Mouse (Mus musculus) heart, embryonic 16.5 days (tissue): ENCODE measurements around the gene Mettl24. TPM values are rescaled to one million over a fixed set of nuclear protein-coding genes. Genes with fewer than 3 reads are reported as not detected.
"Not testable (repeated sequence)": the region's sequence is repeated elsewhere in the genome, so short reads cannot be mapped to it uniquely, and the experiment has no call there.

ENCODE experiments used
- ATAC-seq: fragments of 200-750 bp; cut with Nextera tagmentation; replicated peaks from 2 replicates; pipeline ENCODE4 v1.8.0; 2017; ENCODE audit warnings: moderate number of reproducible peaks; ENCODE audit not compliant: insufficient read depth, low FRiP score; ENCODE audit errors: extremely low read depth
- H3K27ac ChIP-seq: fragments of 300-500 bp; sonication (generic); 2 replicates; pipeline ENCODE4 v1.5.1; 2014; ENCODE audit warnings: mild to moderate bottlenecking, low read length, control low read depth, moderate library complexity
- H3K27me3 ChIP-seq: fragments of 300-500 bp; sonication (generic); 2 replicates; pipeline ENCODE4 v1.6.1; 2014; ENCODE audit warnings: low read length, mixed read lengths; ENCODE audit not compliant: control insufficient read depth, insufficient read depth
- H3K36me3 ChIP-seq: fragments of 300-500 bp; sonication (generic); 2 replicates; pipeline ENCODE4 v1.6.1; 2014; ENCODE audit not compliant: control insufficient read depth, insufficient read depth
- H3K4me1 ChIP-seq: fragments of 300-500 bp; sonication (generic); 2 replicates; pipeline ENCODE4 v1.6.1; 2014; ENCODE audit warnings: low read length, mixed read lengths; ENCODE audit not compliant: control insufficient read depth, insufficient read depth
- H3K4me2 ChIP-seq: fragments of 300-500 bp; sonication (generic); 2 replicates; pipeline ENCODE4 v1.6.1; 2014; ENCODE audit warnings: low read depth, mild to moderate bottlenecking, control low read depth, low read length
- H3K4me3 ChIP-seq: fragments of 300-500 bp; sonication (generic); 2 replicates; pipeline ENCODE4 v1.5.1; 2014; ENCODE audit warnings: mild to moderate bottlenecking, control low read depth, low read length
- H3K9ac ChIP-seq: fragments of 300-500 bp; sonication (generic); 2 replicates; pipeline ENCODE4 v1.6.1; 2014; ENCODE audit warnings: low read length, control low read depth
- H3K9me3 ChIP-seq: fragments of 300-500 bp; sonication (generic); replicated peaks from 2 replicates; pipeline ENCODE4 v1.6.1; 2016; ENCODE audit warnings: low read length; ENCODE audit not compliant: control insufficient read depth
- WGBS: fragments of 180-500 bp; shearing (Covaris S2); extraction: QIAGEN DNeasy Blood & Tissue Kit; methylation state at CpG from one replicate; pipeline ENCODE4 v1.1.7; 2014; 5-methylcytosine and 5-hydroxymethylcytosine counted together
- polyA plus RNA-seq: library from polyadenylated mRNA; unstranded; fragments of >200 nt; fragmentation: Nextera tagmentation; extraction: Ambion mirVana; gene quantifications from 2 replicates; pipeline ENCODE4 v1.2.1, GENCODE M21; 2015

Mettl24 gene
- polyA plus RNA-seq, 1 experiment from 2014 or later, result 2.1 TPM

DNA sequence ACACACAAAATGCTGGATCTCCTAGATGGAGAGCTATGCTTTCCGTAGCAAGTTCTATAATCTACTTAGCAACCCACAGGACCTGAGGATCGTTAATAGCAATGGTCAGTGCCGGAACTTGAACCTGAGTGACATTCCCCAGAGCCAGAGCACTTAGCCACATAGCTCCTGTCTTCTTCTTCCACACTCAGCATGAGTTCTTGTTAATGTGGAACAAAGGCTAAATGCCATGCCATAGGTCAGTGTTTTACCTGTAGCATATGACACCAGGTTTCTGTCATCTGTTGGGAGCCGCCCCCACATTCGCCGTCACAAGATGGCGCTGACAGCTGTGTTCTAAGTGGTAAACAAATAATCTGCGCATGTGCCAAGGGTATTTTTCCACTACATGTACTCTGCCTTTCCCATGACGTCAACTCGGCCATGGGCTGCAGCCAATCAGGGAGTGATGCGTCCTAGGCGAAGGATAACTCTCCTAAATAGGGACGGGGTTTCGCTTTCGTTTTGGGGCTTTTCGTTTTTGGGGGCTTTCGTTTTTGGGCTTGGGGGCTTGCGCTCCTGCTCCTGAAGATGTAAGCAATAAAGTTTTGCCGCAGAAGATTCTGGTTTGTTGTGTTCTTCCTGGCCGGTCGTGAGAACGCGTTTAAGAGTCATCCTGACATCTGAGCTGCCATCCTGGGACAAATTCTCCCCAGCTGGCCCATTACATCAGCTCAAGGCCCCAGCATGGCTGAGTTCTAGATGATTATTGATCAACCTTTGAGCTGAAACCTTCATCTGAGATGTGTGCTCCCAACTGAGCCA is 76.5 kb downstream of the Mettl24 start:
- H3K4me2 ChIP-seq, H3K27me3 ChIP-seq, H3K36me3 ChIP-seq, H3K9ac ChIP-seq, H3K9me3 ChIP-seq, ATAC-seq, H3K4me3 ChIP-seq, H3K27ac ChIP-seq, H3K4me1 ChIP-seq: not testable (repeated sequence)
- 94% methylated on average over 21 of the region's 23 CpGs for WGBS

DNA sequence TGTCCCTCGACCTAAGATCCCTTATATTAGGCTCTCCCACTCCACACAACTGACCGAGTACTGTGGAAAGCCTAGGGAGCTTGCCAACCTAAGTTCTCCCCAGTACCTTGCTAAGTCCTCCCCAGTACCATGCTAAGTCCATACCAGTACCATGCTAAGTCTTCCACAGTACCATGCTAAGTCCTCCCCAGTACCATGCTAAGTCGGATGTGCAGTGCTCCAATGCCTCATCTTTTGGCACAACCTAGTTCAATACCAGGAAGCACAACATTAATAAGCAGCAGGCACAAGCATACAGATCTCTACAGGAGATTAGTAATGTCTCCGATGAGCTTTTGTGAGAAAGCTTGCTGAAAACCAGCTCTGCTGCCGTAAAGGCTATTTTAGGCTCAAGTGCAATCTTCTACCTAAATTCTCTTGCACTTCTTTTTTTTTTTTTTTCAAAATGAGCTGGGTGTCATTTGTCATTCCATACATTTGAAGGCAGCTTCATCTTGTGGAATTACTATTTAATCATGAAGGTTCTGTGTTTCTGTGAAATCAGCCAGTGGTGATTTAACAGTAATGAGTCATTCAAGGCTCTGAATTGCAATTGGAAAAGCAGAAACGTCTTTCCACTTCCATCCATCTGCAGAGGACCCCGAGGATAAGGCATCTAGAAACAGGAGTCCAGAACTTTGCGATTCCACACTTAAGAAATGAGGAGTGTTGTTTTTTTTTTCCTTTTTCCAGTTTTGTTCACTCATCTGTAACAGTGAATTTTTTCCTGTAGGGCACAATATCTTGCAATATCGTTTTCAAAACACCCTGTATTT is 77.3 kb downstream of the Mettl24 start:
- Histone ChIP-seq H3K4me2 (no peak overlapping the region), H3K4me3 (no peak overlapping the region), H3K9ac (no peak overlapping the region), H3K4me1 (peaks cover 4% of the 10 kb centered on the region; the same call in 1 of the 2 replicates), H3K27ac (no peak overlapping the region), H3K27me3 (no peaks in the 10 kb centered on the region), H3K36me3 (no peaks in the 10 kb centered on the region), H3K9me3 (no peaks in the 10 kb centered on the region)
- 82% methylated on average over 9 of the region's 9 CpGs for WGBS
- ATAC-seq, result no peak

- 77% methylated on average over 9 of the region's 9 CpGs for WGBS
- Histone ChIP-seq H3K36me3 (no peaks in the 10 kb centered on the region), H3K4me1 (peaks cover 4% of the 10 kb centered on the region; the same call in 1 of the 2 replicates), H3K4me2 (no peak overlapping the region), H3K4me3 (no peak overlapping the region), H3K27me3 (no peaks in the 10 kb centered on the region), H3K9me3 (no peaks in the 10 kb centered on the region), H3K27ac (no peak overlapping the region), H3K9ac (no peak overlapping the region)
- ATAC-seq, result no peak
These were observed 78.1 kb downstream of the Mettl24 start for GRCm38 (mm10) chr10:40761010-40761752.

GRCm38 (mm10) chr10:40762624-40763023 is 79.5 kb downstream of the Mettl24 start:
- no peaks in the 10 kb centered on the region for H3K36me3 ChIP-seq
- no peak overlapping the region for H3K9ac ChIP-seq
- H3K27me3 ChIP-seq, result no peaks in the 10 kb centered on the region
- no peaks in the 10 kb centered on the region for H3K9me3 ChIP-seq
- H3K27ac ChIP-seq, result no peak overlapping the region
- 81% methylated on average over 6 of the region's 6 CpGs for WGBS
- no peak overlapping the region for H3K4me2 ChIP-seq
- H3K4me3 ChIP-seq, result no peak overlapping the region
- H3K4me1 ChIP-seq, result peaks cover 4% of the 10 kb centered on the region; the same call in 1 of the 2 replicates
- no peak for ATAC-seq

GRCm38 (mm10) chr10:40763084-40763720 is 80.1 kb downstream of the Mettl24 start:
- no peaks in the 10 kb centered on the region for H3K9me3 ChIP-seq
- no peaks in the 10 kb centered on the region for H3K36me3 ChIP-seq
- H3K27ac ChIP-seq, result no peak overlapping the region
- H3K4me2 ChIP-seq, result no peak overlapping the region
- no peak overlapping the region for H3K4me3 ChIP-seq
- whole genome bisulfite sequencing, result 79% methylated on average over 5 of the region's 5 CpGs
- H3K4me1 ChIP-seq, result peaks cover 4% of the 10 kb centered on the region; the same call in 1 of the 2 replicates
- H3K27me3 ChIP-seq, result no peaks in the 10 kb centered on the region
- H3K9ac ChIP-seq, result no peak overlapping the region
- no peak for ATAC-seq

DNA sequence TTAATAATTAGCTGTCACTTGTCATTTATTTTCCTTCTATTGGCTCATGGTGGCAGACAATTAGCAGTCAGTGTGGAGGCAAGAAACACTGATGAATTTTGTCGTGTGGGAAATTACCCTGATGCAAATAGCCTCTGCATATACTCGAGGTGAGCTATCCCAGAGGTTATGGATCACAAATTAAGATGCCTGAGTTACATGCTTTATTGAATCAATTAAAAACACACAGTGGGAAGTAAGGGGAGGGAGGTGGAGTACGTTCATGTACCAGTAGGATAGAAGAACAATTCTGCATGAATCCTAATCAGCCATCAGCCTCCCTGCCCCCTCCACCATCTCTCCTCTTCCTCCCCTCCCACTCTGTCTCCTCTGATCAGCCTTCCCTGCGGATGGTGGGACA is 89.2 kb downstream of the Mettl24 start:
- H3K4me3 ChIP-seq, result no peak overlapping the region
- H3K9ac ChIP-seq, result no peak overlapping the region
- WGBS, result 61% methylated on average over 4 of the region's 4 CpGs
- no peaks in the 10 kb centered on the region for H3K36me3 ChIP-seq
- H3K27me3 ChIP-seq, result no peaks in the 10 kb centered on the region
- no peak overlapping the region for H3K4me2 ChIP-seq
- ATAC-seq, result no peak
- H3K4me1 ChIP-seq, result no peaks in the 10 kb centered on the region
- no peaks in the 10 kb centered on the region for H3K9me3 ChIP-seq
- no peak overlapping the region for H3K27ac ChIP-seq

GRCm38 (mm10) chr10:40775151-40775550 is 92.1 kb downstream of the Mettl24 start:
- Histone ChIP-seq H3K36me3 (no peaks in the 10 kb centered on the region), H3K4me1 (no peaks in the 10 kb centered on the region), H3K4me3 (no peak overlapping the region), H3K27ac (no peak overlapping the region), H3K4me2 (no peak overlapping the region), H3K9ac (no peak overlapping the region), H3K27me3 (no peaks in the 10 kb centered on the region), H3K9me3 (no peaks in the 10 kb centered on the region)
- no peak for ATAC-seq
- 67% methylated on average over 11 of the region's 11 CpGs for WGBS

DNA sequence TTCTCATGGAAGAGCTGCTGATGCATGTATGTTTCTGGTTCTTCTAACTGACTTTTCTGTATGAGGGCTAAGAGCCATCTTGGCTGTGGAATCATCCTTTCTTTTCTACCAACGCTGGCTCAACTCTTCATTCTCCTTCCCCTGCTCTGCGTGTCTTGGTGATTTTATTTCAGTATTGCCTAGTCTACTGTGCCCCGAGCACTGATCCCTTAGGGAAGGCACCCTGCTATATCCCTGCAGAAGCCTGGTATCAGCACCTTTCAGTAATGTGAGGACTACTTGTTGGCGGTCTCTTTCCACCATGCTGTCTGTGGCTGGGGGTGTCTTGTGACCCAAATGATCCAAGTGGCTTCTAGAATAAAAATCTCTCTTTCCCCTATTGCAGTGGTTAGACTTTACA is 92.6 kb downstream of the Mettl24 start:
- H3K27me3 ChIP-seq, result no peaks in the 10 kb centered on the region
- no peaks in the 10 kb centered on the region for H3K36me3 ChIP-seq
- 89% methylated on average over 4 of the region's 4 CpGs for WGBS
- no peak overlapping the region for H3K4me2 ChIP-seq
- no peak overlapping the region for H3K4me3 ChIP-seq
- no peak overlapping the region for H3K9ac ChIP-seq
- no peaks in the 10 kb centered on the region for H3K4me1 ChIP-seq
- no peak overlapping the region for H3K27ac ChIP-seq
- H3K9me3 ChIP-seq, result no peaks in the 10 kb centered on the region
- no peak for ATAC-seq
